Comparison of ENCODE assay signal across 9 mouse cellular contexts in the genomic region with DNA sequence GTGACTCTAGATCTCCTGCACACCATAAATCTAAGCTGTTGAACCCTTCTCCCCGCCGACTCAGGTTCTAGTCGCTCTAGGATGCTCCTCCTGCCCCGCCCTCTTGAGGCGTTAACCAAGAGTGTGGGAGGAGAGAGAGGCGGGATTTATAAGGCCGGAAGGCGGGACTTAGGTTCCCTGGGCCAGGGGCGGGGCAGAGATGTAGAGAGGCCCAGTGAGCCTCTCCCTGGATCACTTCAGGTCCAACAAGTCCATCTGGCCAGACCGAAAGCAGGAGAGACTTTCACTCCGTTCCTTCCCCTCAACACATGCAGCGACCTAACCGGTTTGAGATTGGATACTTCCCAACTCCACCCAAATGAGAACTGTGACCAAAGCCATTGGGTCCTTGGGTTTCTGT. TPM values are rescaled to one million over a fixed set of nuclear protein-coding genes. Genes with fewer than 3 reads are reported as not detected.
DNase-seq lines count a peak whose midpoint lies in the region; ATAC-seq lines count a peak whose summit lies in the region.
"Had no signal": no experiment of that assay in that cellular context is flagged by ENCODE, and none has a peak within 500 bp of the region (broad histone marks: within the 10 kb centered on the region; RNA-seq: fewer than 3 reads in every experiment).

No protein-coding gene starts in this region.

- H3K27ac ChIP-seq in kidney, embryonic 15.5 days: no peak overlapping the region
- H3K27ac ChIP-seq in midbrain, embryonic 14.5 days (replicated peaks; ENCODE audit: low read depth, low read length): no peak overlapping the region

- DNase-seq in adrenal gland, postnatal 14 days: peak; percentile 61
- DNase-seq in adrenal gland, adult 8-10 months: no peak
- DNase-seq in A20 (ENCODE audit: low read depth, low spot score): peak; percentile 92
- DNase-seq in cerebellum, postnatal 14 days: peak; percentile 74 to 75
- DNase-seq in midbrain, embryonic 14.5 days: peak; percentile 61
- no peak for DNase-seq in gastrocnemius, adult 8-10 months (ENCODE audit: low spot score in 2 of 2)
- no peak for DNase-seq in adrenal gland, adult 18-20 months (ENCODE audit: low spot score in 2 of 2)

- 6% methylated on average over 13 of the region's 13 CpGs for WGBS in kidney, embryonic 15.5 days
- 6% methylated on average over 13 of the region's 13 CpGs for WGBS in midbrain, embryonic 14.5 days

- H3K4me3 ChIP-seq in kidney, embryonic 15.5 days (replicated peaks): no peak overlapping the region
- no peak overlapping the region; the same call in 1 of the 2 replicates for H3K4me3 ChIP-seq in midbrain, embryonic 14.5 days (replicated peaks; ENCODE audit: low read depth, low read length)
- H3K4me3 ChIP-seq: myocyte had no signal

- no peak overlapping the region for H3K9ac ChIP-seq in kidney, embryonic 15.5 days
- H3K9ac ChIP-seq in midbrain, embryonic 14.5 days (replicated peaks; ENCODE audit: low read length): no peak overlapping the region

- no peak for ATAC-seq in kidney, embryonic 15.5 days (replicated peaks; ENCODE audit: low FRiP score)
- no peak for ATAC-seq in midbrain, embryonic 14.5 days (ENCODE audit: low FRiP score, low TSS enrichment)

- peaks cover 73% of the 10 kb centered on the region for H3K27me3 ChIP-seq in kidney, embryonic 15.5 days
- no peaks in the 10 kb centered on the region for H3K27me3 ChIP-seq in midbrain, embryonic 14.5 days (ENCODE audit: control insufficient read depth, insufficient read depth, low read length)

- H3K36me3 ChIP-seq in kidney, embryonic 15.5 days: no peaks in the 10 kb centered on the region
- H3K36me3 ChIP-seq in midbrain, embryonic 14.5 days (ENCODE audit: control insufficient read depth, insufficient read depth, low read length): peaks cover 16% of the 10 kb centered on the region

- 0 out of 2 replicates have a peak overlapping the region, but pooled peaks have one; percentile 8 for H3K4me2 ChIP-seq in kidney, embryonic 15.5 days
- 0 out of 2 replicates have a peak overlapping the region, but pooled peaks have one; percentile 87 for H3K4me2 ChIP-seq in midbrain, embryonic 14.5 days (ENCODE audit: low read length)

- no peaks in the 10 kb centered on the region for H3K9me3 ChIP-seq in kidney, embryonic 15.5 days (replicated peaks)
- H3K9me3 ChIP-seq in midbrain, embryonic 14.5 days (ENCODE audit: control insufficient read depth, low read length): no peaks in the 10 kb centered on the region

- peaks cover 35% of the 10 kb centered on the region for H3K4me1 ChIP-seq in kidney, embryonic 15.5 days
- H3K4me1 ChIP-seq in midbrain, embryonic 14.5 days (ENCODE audit: control insufficient read depth, insufficient read depth, low read length): peaks cover 35% of the 10 kb centered on the region

RNA-seq across cellular contexts. Expression of gene Ppfia3, which starts 4.0 kb away (rescaled TPM):
- total RNA-seq in adrenal gland, postnatal 14 days (2021): 2.1 and 2.4 TPM in 2 replicates
- 1 to 10 TPM; 2.8 to 7.2 (median 4.7) TPM for total RNA-seq in adrenal gland, adult 8-10 months (2022)
- 6.7 and 7.5 TPM in 2 replicates for polyA plus RNA-seq in kidney, embryonic 15.5 days (2015; fragmentation: Nextera tagmentation; extraction: Ambion mirVana)
- 26.9 and 28.0 TPM in 2 replicates for polyA plus RNA-seq in midbrain, embryonic 14.5 days (2014; fragmentation: Nextera tagmentation; extraction: Ambion mirVana)
- under 1 TPM in 3 of 4 experiments, not detected in 1; 0.07 to 0.24 (median 0.09) TPM for total RNA-seq in gastrocnemius, adult 8-10 months (2022)
- 1 to 10 TPM; 1.7 to 3.2 TPM for total RNA-seq in adrenal gland, adult 18-20 months (2021)

RNA-seq across cellular contexts. Expression of gene Lin7b, which starts 7.6 kb away (rescaled TPM):
- total RNA-seq in adrenal gland, postnatal 14 days (2021): 1.2 and 1.4 TPM in 2 replicates
- 10 to 100 TPM in 2 of 4 experiments, 1 to 10 TPM in 2; 1.8 to 14.1 (median 7.6) TPM for total RNA-seq in adrenal gland, adult 8-10 months (2022)
- 0.41 and 0.96 TPM in 2 replicates for polyA plus RNA-seq in kidney, embryonic 15.5 days (2015; fragmentation: Nextera tagmentation; extraction: Ambion mirVana)
- 11.6 and 26.5 TPM in 2 replicates for polyA plus RNA-seq in midbrain, embryonic 14.5 days (2014; fragmentation: Nextera tagmentation; extraction: Ambion mirVana)
- not detected for total RNA-seq in gastrocnemius, adult 8-10 months (2022)
- 1 to 10 TPM; 1.3 to 1.7 TPM for total RNA-seq in adrenal gland, adult 18-20 months (2021)

RNA-seq across cellular contexts. Expression of gene Hrc, which starts 27.7 kb away (rescaled TPM):
- total RNA-seq in adrenal gland, postnatal 14 days (2021): 0.15 and 0.45 TPM in 2 replicates
- under 1 TPM; 0.09 to 0.31 (median 0.26) TPM for total RNA-seq in adrenal gland, adult 8-10 months (2022)
- polyA plus RNA-seq in kidney, embryonic 15.5 days (2015; fragmentation: Nextera tagmentation; extraction: Ambion mirVana): 2.1 and 2.5 TPM in 2 replicates
- polyA plus RNA-seq in midbrain, embryonic 14.5 days (2014; fragmentation: Nextera tagmentation; extraction: Ambion mirVana): not detected in 2 replicates
- 100 to 1,000 TPM; 700 to 858 (median 833) TPM for total RNA-seq in gastrocnemius, adult 8-10 months (2022)
- total RNA-seq in adrenal gland, adult 18-20 months (2021): under 1 TPM; 0.17 to 0.83 TPM

RNA-seq across cellular contexts. Expression of gene Trpm4, which starts 29.2 kb away (rescaled TPM):
- total RNA-seq in adrenal gland, postnatal 14 days (2021): 13.5 and 15.1 TPM in 2 replicates
- 10 to 100 TPM in 2 of 4 experiments, 1 to 10 TPM in 2; 5.8 to 19.1 (median 10.4) TPM for total RNA-seq in adrenal gland, adult 8-10 months (2022)
- 17.4 and 19.0 TPM in 2 replicates for polyA plus RNA-seq in kidney, embryonic 15.5 days (2015; fragmentation: Nextera tagmentation; extraction: Ambion mirVana)
- polyA plus RNA-seq in midbrain, embryonic 14.5 days (2014; fragmentation: Nextera tagmentation; extraction: Ambion mirVana): 8.4 and 9.5 TPM in 2 replicates
- 10 to 100 TPM; 30.7 to 35.6 (median 32.0) TPM for total RNA-seq in gastrocnemius, adult 8-10 months (2022)
- 10 to 100 TPM in 1 of 2 experiments, 1 to 10 TPM in 1; 7.8 to 11.0 TPM for total RNA-seq in adrenal gland, adult 18-20 months (2021)

RNA-seq across cellular contexts. Expression of gene Snrnp70, which starts 32.7 kb away (rescaled TPM):
- 265 and 280 TPM in 2 replicates for total RNA-seq in adrenal gland, postnatal 14 days (2021)
- 100 to 1,000 TPM; 232 to 563 (median 376) TPM for total RNA-seq in adrenal gland, adult 8-10 months (2022)
- 225 and 242 TPM in 2 replicates for polyA plus RNA-seq in kidney, embryonic 15.5 days (2015; fragmentation: Nextera tagmentation; extraction: Ambion mirVana)
- 80.6 and 135 TPM in 2 replicates for polyA plus RNA-seq in midbrain, embryonic 14.5 days (2014; fragmentation: Nextera tagmentation; extraction: Ambion mirVana)
- total RNA-seq in gastrocnemius, adult 8-10 months (2022): 10 to 100 TPM; 45.4 to 74.5 (median 59.9) TPM
- 100 to 1,000 TPM; 262 to 325 TPM for total RNA-seq in adrenal gland, adult 18-20 months (2021)

Comparison
In these comparisons a context has a peak if more than half of its experiments do, and no peak if none do; other contexts are left out.
1. DNase-seq: peak in adrenal gland, postnatal 14 days (single experiment), A20 (single experiment), cerebellum, postnatal 14 days (2 of 2) and midbrain, embryonic 14.5 days (single experiment); none in adrenal gland, adult 8-10 months (single experiment), gastrocnemius, adult 8-10 months (0 of 2) and adrenal gland, adult 18-20 months (0 of 2).
2. RNA of gene Hrc, which starts 27.7 kb away (total RNA-seq): 700 to 858 TPM in gastrocnemius, adult 8-10 months; 0.17 to 0.83 TPM in adrenal gland, adult 18-20 months, 0.09 to 0.31 TPM in adrenal gland, adult 8-10 months and 0.15 to 0.45 TPM in adrenal gland, postnatal 14 days; every median in the first group is over 100 times any median in the second.